Mouse (Mus musculus) G1E (cell line): ENCODE results near the gene Ankrd40. TPM values are rescaled to one million over a fixed set of nuclear protein-coding genes. Genes with fewer than 3 reads are reported as not detected.

Experiments
- ATAC-seq: 2 replicates; pipeline ENCODE4 v1.8.0; 2016; ENCODE audit warnings: mild to moderate bottlenecking; ENCODE audit not compliant: insufficient number of reproducible peaks, poor library complexity, low FRiP score, severe bottlenecking; ENCODE audit errors: extremely low read depth
- DNase-seq: peaks from one replicate; pipeline ENCODE4 v3.0.0; 2012; ENCODE audit warnings: low spot score
- H3K27me3 ChIP-seq: 2 replicates; pipeline ENCODE4 v1.6.1; 2012; ENCODE audit warnings: mild to moderate bottlenecking, low read length, inconsistent platforms; ENCODE audit not compliant: insufficient read depth
- H3K36me3 ChIP-seq: replicated peaks from 2 replicates; pipeline ENCODE3; 2012; ENCODE audit warnings: mild to moderate bottlenecking, inconsistent platforms
- H3K4me1 ChIP-seq: 2 replicates; pipeline ENCODE4 v1.6.1; 2012; ENCODE audit warnings: low read depth, low read length, inconsistent platforms, mixed read lengths; ENCODE audit not compliant: insufficient read depth
- H3K4me3 ChIP-seq: 2 replicates; pipeline ENCODE4 v1.5.1; 2012; ENCODE audit warnings: low read depth, mild to moderate bottlenecking, inconsistent platforms, low read length, moderate library complexity, mixed read lengths
- H3K9me3 ChIP-seq: replicated peaks from 2 replicates; pipeline ENCODE4 v1.6.1; 2012; ENCODE audit warnings: inconsistent platforms
- CTCF ChIP-seq: IDR thresholded peaks from 2 replicates; pipeline ENCODE4 v1.5.1; 2012; ENCODE audit warnings: low read depth, low read length, inconsistent platforms, mixed read lengths
- GATA1 ChIP-seq: IDR thresholded peaks from 2 replicates; pipeline ENCODE4 v1.6.1; 2012; ENCODE audit warnings: borderline replicate concordance, low read length, inconsistent platforms, mixed read lengths
- GATA2 ChIP-seq: IDR thresholded peaks from 2 replicates; pipeline ENCODE4 v1.6.1; 2012; ENCODE audit warnings: low read depth, low read length, inconsistent platforms, borderline replicate concordance
- POLR2AphosphoS5 ChIP-seq: IDR thresholded peaks from 2 replicates; pipeline ENCODE4 v1.6.1; 2012; ENCODE audit warnings: low read depth, low read length, inconsistent platforms; ENCODE audit not compliant: insufficient replicate concordance
- TAL1 ChIP-seq: conservative IDR thresholded peaks from 2 replicates; pipeline ENCODE4 v1.6.1; 2012; ENCODE audit warnings: low read depth, low read length, inconsistent platforms, mixed read lengths
- polyA plus RNA-seq: library from polyadenylated mRNA; stranded (reverse); fragments of >175 nt; gene quantifications from 2 replicates; pipeline ENCODE4 v1.2.3, GENCODE M21; 2012
- total RNA-seq, 2 experiments: library from RNA; stranded (forward) in 1 of 2; stranded (reverse) in 1 of 2; fragments of 200-1000 nt in 1 of 2; fragments of >200 nt in 1 of 2; fragmentation: Nextera tagmentation in 1 of 2; gene quantifications; 2 replicates each; pipeline ENCODE4 v1.2.3; 2014 to 2017

Ankrd40 gene
- total and polyA plus RNA-seq, 3 experiments = 34.4 to 75.8 (median 46.4) TPM

- no peak overlapping the region for H3K4me3 ChIP-seq
- H3K27me3 ChIP-seq = peaks cover 39% of the 10 kb centered on the region
- TF ChIP-seq TAL1 (no peak), GATA2 (no peak), GATA1 (no peak), CTCF (no peak), POLR2AphosphoS5 (no peak)
- no peaks in the 10 kb centered on the region for H3K36me3 ChIP-seq
- DNase-seq = no peak
- ATAC-seq = no peak
- H3K9me3 ChIP-seq = no peaks in the 10 kb centered on the region
- peaks cover 6% of the 10 kb centered on the region; the same call in 1 of the 2 replicates for H3K4me1 ChIP-seq
These were observed 63.0 kb downstream of the Ankrd40 start for GRCm38 (mm10) chr11:94390825-94391224.

Other genes with a start within 250 kb of the Ankrd40 start
- 28.6 and 35.0 TPM in 2 replicates for gene Tob1, start 116.5 kb upstream of the Ankrd40 start, total RNA-seq (2014; fragmentation: Nextera tagmentation)
- gene Tob1, start 116.5 kb upstream of the Ankrd40 start, total RNA-seq (2017) = 9.9 and 11.6 TPM in 2 replicates
- gene Tob1, start 116.5 kb upstream of the Ankrd40 start, polyA plus RNA-seq = 10.5 and 11.1 TPM in 2 replicates
- gene Wfikkn2, start 82.0 kb upstream of the Ankrd40 start, total RNA-seq (2014; fragmentation: Nextera tagmentation) = not detected in 2 replicates
- 0.05 TPM in 1 of 2 replicates, not detected in the other for gene Wfikkn2, start 82.0 kb upstream of the Ankrd40 start, total RNA-seq (2017)
- gene Wfikkn2, start 82.0 kb upstream of the Ankrd40 start, polyA plus RNA-seq = 0.03 TPM in 1 of 2 replicates, not detected in the other
- gene Gm21885, start 46.1 kb upstream of the Ankrd40 start, total RNA-seq (2014; fragmentation: Nextera tagmentation) = not detected in 2 replicates
- 0.23 TPM in 1 of 2 replicates, not detected in the other for gene Gm21885, start 46.1 kb upstream of the Ankrd40 start, total RNA-seq (2017)
- gene Gm21885, start 46.1 kb upstream of the Ankrd40 start, polyA plus RNA-seq = not detected in 2 replicates
- gene Luc7l3, start 6.0 kb upstream of the Ankrd40 start, total RNA-seq (2014; fragmentation: Nextera tagmentation) = 238 and 283 TPM in 2 replicates
- 170 and 260 TPM in 2 replicates for gene Luc7l3, start 6.0 kb upstream of the Ankrd40 start, total RNA-seq (2017)
- gene Luc7l3, start 6.0 kb upstream of the Ankrd40 start, polyA plus RNA-seq = 26.4 and 38.7 TPM in 2 replicates
- gene Abcc3, start 65.0 kb downstream of the Ankrd40 start, total RNA-seq (2014; fragmentation: Nextera tagmentation) = not detected in 2 replicates
- gene Abcc3, start 65.0 kb downstream of the Ankrd40 start, total RNA-seq (2017) = 0.17 and 0.27 TPM in 2 replicates
- not detected in 2 replicates for gene Abcc3, start 65.0 kb downstream of the Ankrd40 start, polyA plus RNA-seq
- 38.4 TPM in 1 of 2 replicates, not detected in the other for gene Cacna1g, start 146.2 kb downstream of the Ankrd40 start, total RNA-seq (2014; fragmentation: Nextera tagmentation)
- gene Cacna1g, start 146.2 kb downstream of the Ankrd40 start, total RNA-seq (2017) = 0.49 TPM in 1 of 2 replicates, not detected in the other
- 0.01 TPM in 1 of 2 replicates, not detected in the other for gene Cacna1g, start 146.2 kb downstream of the Ankrd40 start, polyA plus RNA-seq
- not detected in 2 replicates for gene Spata20, start 158.2 kb downstream of the Ankrd40 start, total RNA-seq (2014; fragmentation: Nextera tagmentation)
- gene Spata20, start 158.2 kb downstream of the Ankrd40 start, total RNA-seq (2017) = not detected in 2 replicates
- not detected in 2 replicates for gene Spata20, start 158.2 kb downstream of the Ankrd40 start, polyA plus RNA-seq
- not detected in 2 replicates for gene Epn3, start 172.0 kb downstream of the Ankrd40 start, total RNA-seq (2014; fragmentation: Nextera tagmentation)
- gene Epn3, start 172.0 kb downstream of the Ankrd40 start, total RNA-seq (2017) = not detected in 2 replicates
- gene Epn3, start 172.0 kb downstream of the Ankrd40 start, polyA plus RNA-seq = not detected in 2 replicates
- gene Mycbpap, start 193.7 kb downstream of the Ankrd40 start, total RNA-seq (2014; fragmentation: Nextera tagmentation) = not detected in 2 replicates
- gene Mycbpap, start 193.7 kb downstream of the Ankrd40 start, total RNA-seq (2017) = 0.06 TPM in 1 of 2 replicates, not detected in the other
- not detected in 2 replicates for gene Mycbpap, start 193.7 kb downstream of the Ankrd40 start, polyA plus RNA-seq
- 4.8 and 5.3 TPM in 2 replicates for gene Rsad1, start 221.3 kb downstream of the Ankrd40 start, total RNA-seq (2014; fragmentation: Nextera tagmentation)
- gene Rsad1, start 221.3 kb downstream of the Ankrd40 start, total RNA-seq (2017) = 3.9 and 4.2 TPM in 2 replicates
- gene Rsad1, start 221.3 kb downstream of the Ankrd40 start, polyA plus RNA-seq = 4.4 and 5.6 TPM in 2 replicates
- not detected in 2 replicates for gene Chad, start 237.0 kb downstream of the Ankrd40 start, total RNA-seq (2014; fragmentation: Nextera tagmentation)
- 0.06 and 0.11 TPM in 2 replicates for gene Chad, start 237.0 kb downstream of the Ankrd40 start, total RNA-seq (2017)
- gene Chad, start 237.0 kb downstream of the Ankrd40 start, polyA plus RNA-seq = not detected in 2 replicates